Mouse (Mus musculus) retina, postnatal 7 days (tissue): ENCODE measurements at regions not wholly inside any gene's neighbourhood (a gene's known extent, or its start where the extent isn't known, plus 50 kb on each side); places are given as distances from the start of the nearest gene placed in this dataset.
A peak's percentile ranks its signal among the peaks of the same experiment; 100 is the strongest.

Experiments used
- DNase-seq: peaks from one replicate; pipeline ENCODE4 v3.0.0-alpha.2; 2012; ENCODE audit warnings: low read depth, low spot score

- DNase-seq, result no peak
These were observed 156.8 kb upstream of the Zfp618 start for GRCm38 (mm10) chr4:62808553-62808950.

- no peak for DNase-seq
These were observed 156.3 kb upstream of the Zfp618 start for GRCm38 (mm10) chr4:62809048-62809447.

- DNase-seq, result no peak
These were observed 145.5 kb upstream of the Zfp618 start for GRCm38 (mm10) chr4:62819889-62820288.

GRCm38 (mm10) chr4:62821288-62821687 is 144.1 kb upstream of the Zfp618 start:
- DNase-seq, result no peak

- peak; percentile 17 for DNase-seq
These were observed 142.8 kb upstream of the Zfp618 start for GRCm38 (mm10) chr4:62822568-62822967.

- no peak for DNase-seq
These were observed 142.3 kb upstream of the Zfp618 start for GRCm38 (mm10) chr4:62823082-62823481.

- DNase-seq, result no peak
These were observed 141.7 kb upstream of the Zfp618 start for GRCm38 (mm10) chr4:62823555-62824250.

- no peak for DNase-seq
These were observed 140.8 kb upstream of the Zfp618 start for GRCm38 (mm10) chr4:62824581-62824980.

GRCm38 (mm10) chr4:62825256-62825655 is 140.1 kb upstream of the Zfp618 start:
- no peak for DNase-seq

- DNase-seq, result no peak
These were observed 136.4 kb upstream of the Zfp618 start for GRCm38 (mm10) chr4:62828963-62829362.

- no peak for DNase-seq
These were observed 131.4 kb upstream of the Zfp618 start for GRCm38 (mm10) chr4:62833944-62834343.

GRCm38 (mm10) chr4:62836875-62837274 is 128.5 kb upstream of the Zfp618 start:
- DNase-seq, result no peak

- no peak for DNase-seq
These were observed 114.8 kb upstream of the Zfp618 start for GRCm38 (mm10) chr4:62850526-62850925.

- DNase-seq, result no peak
These were observed 112.0 kb upstream of the Zfp618 start for GRCm38 (mm10) chr4:62853335-62853734.

- no peak for DNase-seq
These were observed 109.0 kb upstream of the Zfp618 start for GRCm38 (mm10) chr4:62856406-62856805.

GRCm38 (mm10) chr4:62862756-62863155 is 102.6 kb upstream of the Zfp618 start:
- DNase-seq, result no peak

GRCm38 (mm10) chr4:62870391-62870983 is 94.9 kb upstream of the Zfp618 start:
- DNase-seq, result no peak

- DNase-seq, result no peak
These were observed 92.8 kb upstream of the Zfp618 start for GRCm38 (mm10) chr4:62872562-62872961.

- no peak for DNase-seq
These were observed 91.4 kb upstream of the Zfp618 start for GRCm38 (mm10) chr4:62873986-62874385.

- DNase-seq, result no peak
These were observed 87.3 kb upstream of the Zfp618 start for GRCm38 (mm10) chr4:62878063-62878462.

GRCm38 (mm10) chr4:62878927-62879326 is 86.4 kb upstream of the Zfp618 start:
- no peak for DNase-seq

- no peak for DNase-seq
These were observed 83.5 kb upstream of the Zfp618 start for GRCm38 (mm10) chr4:62881824-62882223.

- DNase-seq, result no peak
These were observed 83.1 kb upstream of the Zfp618 start for GRCm38 (mm10) chr4:62882276-62882675.
